Mouse (Mus musculus) small intestine, adult 2 months (tissue): Measurements from ENCODE around the gene Rgs8.

Experiments used
- CTCF ChIP-seq: fragments of 200-500 bp; IDR thresholded peaks from 2 replicates; pipeline ENCODE4 v1.5.1; 2012; ENCODE audit warnings: low read depth, mild to moderate bottlenecking, control low read depth, inconsistent platforms, low read length, moderate library complexity, mixed read lengths; ENCODE audit not compliant: insufficient replicate concordance, insufficient read length; ENCODE audit errors: extremely low read depth
- POLR2A ChIP-seq: fragments of 200-500 bp; IDR thresholded peaks from 2 replicates; pipeline ENCODE4 v1.6.1; 2012; ENCODE audit warnings: low read depth, mild to moderate bottlenecking, control low read depth, inconsistent platforms, low read length, moderate library complexity

DNA sequence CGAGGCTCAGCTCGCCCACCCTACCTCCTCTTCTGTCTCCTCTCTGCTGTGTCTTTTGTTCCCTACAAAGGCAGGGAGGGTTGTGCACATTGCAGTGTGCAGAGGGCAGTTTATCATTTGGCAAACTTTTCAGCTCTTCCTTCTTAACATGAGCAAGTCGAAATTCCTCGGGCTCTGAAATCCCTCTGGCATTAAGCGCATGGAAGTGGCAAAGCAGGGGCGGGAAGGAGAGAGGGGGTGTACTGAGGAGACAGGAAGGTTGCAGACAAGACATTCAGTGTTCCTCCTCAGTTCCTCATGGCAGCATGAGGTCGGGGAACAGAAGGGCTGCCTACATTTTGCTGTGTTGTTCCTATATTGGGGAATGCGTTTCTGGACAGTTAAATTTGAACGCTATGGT is 19.9 kb downstream of the Rgs8 start:
- TF ChIP-seq POLR2A (no peak), CTCF (no peak)
